Mouse (Mus musculus): Measurements from ENCODE around the gene Zfp385b.

DNA sequence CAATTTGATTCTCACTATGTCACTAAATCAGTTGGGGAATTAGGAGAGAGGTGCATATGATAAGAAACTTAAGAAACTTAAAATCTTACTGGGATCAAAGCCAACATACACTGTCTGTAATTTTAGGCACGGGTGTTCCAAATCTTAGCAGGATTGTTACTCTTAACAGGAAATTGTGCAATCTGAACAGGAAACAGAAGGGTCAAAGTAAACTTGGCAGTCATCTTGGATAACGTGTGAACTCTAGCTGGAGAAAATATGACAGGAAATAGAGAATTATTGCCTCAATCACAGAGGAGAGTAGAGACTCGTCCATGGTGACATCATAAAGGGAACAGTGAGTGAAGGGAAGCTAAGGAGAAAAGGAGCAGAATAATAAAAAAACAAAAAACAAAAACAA is 69.8 kb downstream of the Zfp385b start:
- no peak for TF ChIP-seq CTCF (IDR thresholded peaks at IDR 0.05; ENCODE audit: borderline replicate concordance, insufficient read depth, low read depth, low read length)
- TF ChIP-seq POLR2A (IDR thresholded peaks at IDR 0.05; ENCODE audit: borderline replicate concordance, insufficient read depth, low read length), result no peak

Measured in cerebellum, adult 2 months (tissue).